Mouse (Mus musculus): ENCODE data around the gene Snrpg.

DNA sequence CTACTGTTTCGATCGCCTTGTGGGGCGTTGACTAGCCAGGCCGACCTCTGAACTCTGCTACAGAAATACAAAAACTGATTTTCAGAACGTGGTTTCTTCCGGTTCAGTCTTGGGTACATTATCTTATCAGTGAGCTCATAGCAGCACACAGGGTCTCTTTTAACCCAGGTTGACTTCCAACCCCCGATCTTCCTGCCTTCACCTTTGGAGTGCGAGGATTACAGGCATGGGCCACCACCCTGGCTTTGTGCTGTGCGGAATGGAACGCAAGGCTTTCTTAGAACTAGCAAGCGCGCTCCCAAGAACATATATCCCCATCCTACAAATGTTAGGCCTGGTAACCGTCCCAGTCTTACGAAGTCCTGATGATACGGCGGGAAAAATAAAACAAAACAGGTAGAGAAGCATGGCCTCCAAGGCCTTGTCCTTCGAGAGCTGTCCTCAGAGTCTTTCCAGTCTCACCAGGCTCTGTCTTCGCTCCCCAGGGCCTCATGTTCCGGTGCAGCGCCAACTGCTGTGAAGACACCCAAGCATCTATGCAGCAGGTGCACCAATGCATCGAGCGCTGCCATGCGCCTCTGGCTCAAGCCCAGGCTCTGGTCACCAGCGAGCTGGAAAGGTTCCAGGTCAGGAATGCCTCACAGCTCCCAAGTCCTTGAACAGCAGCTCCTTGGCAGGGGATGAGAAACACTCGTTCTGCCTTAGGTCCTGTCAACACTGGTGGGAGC is 4.8 kb upstream of the Snrpg start:
- TF ChIP-seq CTCF (IDR thresholded peaks at IDR 0.05 in 2 of 3, conservative IDR thresholded peaks at IDR 0.05 in 1 of 3; ENCODE audit: control insufficient read depth in 1 of 3, insufficient read depth in 1 of 3, low read depth in 2 of 3, low read length in 3 of 3, poor library complexity in 1 of 3, severe bottlenecking in 1 of 3) (no peak), POLR2A (IDR thresholded peaks at IDR 0.05; ENCODE audit: control insufficient read depth in 1 of 2, insufficient read depth in 1 of 2, low read depth in 1 of 2, low read length in 2 of 2, poor library complexity in 1 of 2) (no peak), EP300 (IDR thresholded peaks at IDR 0.05; ENCODE audit: low read depth in 1 of 2, low read length in 2 of 2) (peak in 1 of 2 experiments; percentile 2; a peak in 1 of 4 replicates), NRF1 (IDR thresholded peaks at IDR 0.05; ENCODE audit: insufficient read depth, low read depth, low read length, poor library complexity, severe bottlenecking) (no peak), ZKSCAN1 (IDR thresholded peaks at IDR 0.05; ENCODE audit: low read depth, low read length) (no peak), CHD2 (IDR thresholded peaks at IDR 0.05; ENCODE audit: low read length) (no peak), MAZ (IDR thresholded peaks at IDR 0.05; ENCODE audit: low read depth, low read length) (no peak), MAFK (IDR thresholded peaks at IDR 0.05; ENCODE audit: borderline replicate concordance, low read depth, low read length) (no peak), ZC3H11A (IDR thresholded peaks at IDR 0.05; ENCODE audit: low read depth, low read length) (no peak), KAT2A (conservative IDR thresholded peaks at IDR 0.05; ENCODE audit: low read depth, low read length) (no peak), HCFC1 (IDR thresholded peaks at IDR 0.05; ENCODE audit: low read depth, low read length) (no peak)
